Mouse (Mus musculus) hematopoietic multipotent progenitor cell, adult 10-12 weeks (in vitro differentiated cells): Measurements from ENCODE around the gene Gm21976. TPM values are rescaled to one million over a fixed set of nuclear protein-coding genes. Genes with fewer than 3 reads are reported as not detected.

Experiments used
- polyA plus RNA-seq: library from polyadenylated mRNA; stranded (reverse); fragments of >175 nt; gene quantifications from 2 replicates; pipeline ENCODE4 v1.2.3, GENCODE M21; 2012; ENCODE audit warnings: low replicate concordance

Gene Gm21976
- not detected in 2 replicates for polyA plus RNA-seq

GRCm38 (mm10) chr13:98279686-98280085 is at the start of gene Gm21976:
TSS of gene Gm21976 (plus strand) at chr13:98279887.

GRCm38 (mm10) chr13:98262636-98263457 is 16.8 kb upstream of the Gm21976 start, which contains the start of the genes Utp15 and Ankra2:
TSS of gene Utp15 (minus strand) at chr13:98263041.
TSS of gene Ankra2 (plus strand) at chr13:98263074.

DNA sequence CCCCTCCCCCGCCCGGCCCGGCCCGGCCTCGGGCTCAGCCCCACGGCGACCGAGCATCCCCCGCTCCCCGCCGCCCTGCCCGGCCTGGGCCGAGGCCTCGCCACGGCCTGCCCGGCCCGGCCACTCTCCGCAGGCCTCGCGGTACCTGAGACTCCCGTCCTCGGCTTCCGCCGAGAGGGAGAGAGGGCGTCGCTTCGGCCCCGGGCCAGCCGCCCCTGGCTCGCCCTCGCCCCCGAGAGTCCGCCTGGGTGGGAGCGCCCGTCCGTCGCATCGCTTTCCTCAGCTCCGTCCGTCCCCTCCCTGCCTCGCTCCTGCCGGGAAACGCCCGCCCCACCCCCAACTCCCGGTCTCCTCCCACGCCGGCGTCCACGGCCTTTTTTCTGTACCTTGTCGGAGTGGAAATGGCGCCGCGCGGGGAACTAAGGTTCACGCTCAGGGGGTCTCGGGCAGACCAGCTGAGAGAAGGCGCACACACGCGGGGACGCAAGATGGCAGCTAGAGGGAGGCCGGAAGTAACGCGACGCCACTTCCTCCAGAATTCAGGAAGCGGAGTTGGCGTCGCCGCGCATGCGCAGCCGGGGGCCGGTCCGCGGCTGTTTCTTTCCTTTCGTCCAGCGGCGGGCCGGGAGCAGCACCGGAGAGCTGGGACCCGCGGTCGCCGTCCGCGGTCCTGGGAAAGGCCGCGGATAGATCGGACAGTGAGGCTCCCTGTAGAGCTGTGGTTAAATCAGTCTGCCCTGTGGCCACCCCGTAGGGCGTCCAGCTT is 37.0 kb downstream of the Gm21976 start, which contains the start of gene Btf3:
Gene Btf3, minus strand, starts transcription at position 527 of the 766 bp plus-strand sequence.

DNA sequence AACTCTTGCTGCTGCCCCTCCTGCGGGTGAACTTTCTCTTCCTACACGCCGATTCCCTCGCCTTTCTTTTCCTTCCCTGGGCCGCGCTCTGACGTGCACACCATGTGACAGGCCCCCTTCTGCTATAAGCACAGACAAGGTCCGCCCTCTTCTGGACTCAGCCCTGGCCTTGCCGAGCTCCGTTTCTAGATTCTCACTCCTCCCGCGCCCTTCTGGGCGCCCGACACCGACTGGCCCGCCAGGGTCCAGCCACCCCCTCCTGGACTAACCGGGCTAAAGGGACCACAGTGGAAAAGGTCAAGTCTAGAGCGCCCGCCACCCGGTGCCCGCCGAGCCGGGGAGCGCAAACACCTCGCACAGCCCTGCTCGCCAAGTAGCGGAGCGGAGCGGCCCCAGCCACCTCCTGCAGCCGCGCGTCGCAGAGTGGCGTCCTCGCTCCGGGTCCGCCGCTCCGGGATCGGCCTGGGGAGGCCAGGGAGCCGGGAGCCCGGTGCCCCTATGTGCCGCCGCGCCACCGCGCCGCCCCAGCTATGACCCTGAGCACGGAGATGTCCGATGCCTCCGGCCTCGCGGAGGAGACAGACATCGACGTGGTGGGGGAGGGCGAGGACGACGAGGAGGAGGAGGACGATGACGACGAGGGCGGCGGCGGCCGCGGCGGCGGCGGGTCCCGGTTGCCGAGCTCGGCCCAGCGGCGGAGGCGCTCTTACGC is 74.6 kb downstream of the Gm21976 start, which contains the start of gene Foxd1:
Gene Foxd1, plus strand, starts transcription at position 153 of the 712 bp plus-strand sequence.

Other genes starting within 250 kb of the Gm21976 start
- gene Arhgef28, start 73.4 kb upstream of the Gm21976 start, polyA plus RNA-seq, result 0.05 and 0.11 TPM in 2 replicates
- gene Utp15, start 16.8 kb upstream of the Gm21976 start, polyA plus RNA-seq, result 8.8 and 10.0 TPM in 2 replicates
- 27.3 and 67.2 TPM in 2 replicates for gene Ankra2, start 16.8 kb upstream of the Gm21976 start, polyA plus RNA-seq
- gene Btf3, start 37.1 kb downstream of the Gm21976 start, polyA plus RNA-seq, result 66.6 and 67.8 TPM in 2 replicates
- not detected in 2 replicates for gene Foxd1, start 74.4 kb downstream of the Gm21976 start, polyA plus RNA-seq
- 0.81 and 1.2 TPM in 2 replicates for gene Gm10320, start 212.1 kb downstream of the Gm21976 start, polyA plus RNA-seq